Mouse (Mus musculus) forebrain, embryonic 13.5 days (tissue): ENCODE data around the gene Cntnap2. TPM values are rescaled to one million over a fixed set of nuclear protein-coding genes. Genes with fewer than 3 reads are reported as not detected.

Experiments used
- ATAC-seq: fragments of 200-750 bp; cut with Nextera tagmentation; 2 replicates; pipeline ENCODE4 v1.8.0; 2017
- H3K27ac ChIP-seq: fragments of 300-500 bp; sonication (generic); 2 replicates; pipeline ENCODE4 v1.5.1; 2015; ENCODE audit warnings: inconsistent platforms, mild to moderate bottlenecking, moderate library complexity
- H3K27me3 ChIP-seq: fragments of 300-500 bp; sonication (generic); 2 replicates; pipeline ENCODE4 v1.6.1; 2015; ENCODE audit warnings: mild to moderate bottlenecking, inconsistent platforms
- H3K36me3 ChIP-seq: fragments of 300-500 bp; sonication (generic); 2 replicates; pipeline ENCODE4 v1.6.1; 2015; ENCODE audit warnings: mild to moderate bottlenecking, inconsistent platforms; ENCODE audit not compliant: poor library complexity, severe bottlenecking
- H3K4me1 ChIP-seq: fragments of 300-500 bp; sonication (generic); 2 replicates; pipeline ENCODE4 v1.6.1; 2015; ENCODE audit warnings: inconsistent platforms
- H3K4me2 ChIP-seq: fragments of 300-500 bp; sonication (generic); 2 replicates; pipeline ENCODE4 v1.6.1; 2015; ENCODE audit warnings: inconsistent platforms, mild to moderate bottlenecking, moderate library complexity
- H3K4me3 ChIP-seq: fragments of 300-500 bp; sonication (generic); 2 replicates; pipeline ENCODE4 v1.5.1; 2015; ENCODE audit warnings: mild to moderate bottlenecking, inconsistent platforms
- H3K9ac ChIP-seq: fragments of 300-500 bp; sonication (generic); 2 replicates; pipeline ENCODE4 v1.6.1; 2015; ENCODE audit warnings: mild to moderate bottlenecking, inconsistent platforms
- H3K9me3 ChIP-seq: fragments of 300-500 bp; sonication (generic); replicated peaks from 2 replicates; pipeline ENCODE4 v1.6.1; 2016; ENCODE audit warnings: inconsistent platforms
- WGBS: fragments of 180-500 bp; shearing (Covaris S2); methylation state at CpG from one replicate; pipeline ENCODE4 v1.1.7; 2015; 5-methylcytosine and 5-hydroxymethylcytosine counted together
- polyA plus RNA-seq: library from polyadenylated mRNA; unstranded; fragments of >200 nt; fragmentation: Nextera tagmentation; extraction: Ambion mirVana; gene quantifications from 2 replicates; pipeline ENCODE4 v1.2.1, GENCODE M21; 2015

The Cntnap2 gene
- polyA plus RNA-seq, 1 experiment from 2014 or later: 83.7 TPM

GRCm38 (mm10) chr6:45700287-45700686 is 641.1 kb downstream of the Cntnap2 start:
- Histone ChIP-seq H3K4me3 (no peak overlapping the region), H3K27me3 (no peaks in the 10 kb centered on the region), H3K9me3 (no peaks in the 10 kb centered on the region), H3K36me3 (no peaks in the 10 kb centered on the region), H3K27ac (no peak overlapping the region), H3K4me1 (no peaks in the 10 kb centered on the region), H3K9ac (no peak overlapping the region), H3K4me2 (no peak overlapping the region)
- no peak for ATAC-seq

DNA sequence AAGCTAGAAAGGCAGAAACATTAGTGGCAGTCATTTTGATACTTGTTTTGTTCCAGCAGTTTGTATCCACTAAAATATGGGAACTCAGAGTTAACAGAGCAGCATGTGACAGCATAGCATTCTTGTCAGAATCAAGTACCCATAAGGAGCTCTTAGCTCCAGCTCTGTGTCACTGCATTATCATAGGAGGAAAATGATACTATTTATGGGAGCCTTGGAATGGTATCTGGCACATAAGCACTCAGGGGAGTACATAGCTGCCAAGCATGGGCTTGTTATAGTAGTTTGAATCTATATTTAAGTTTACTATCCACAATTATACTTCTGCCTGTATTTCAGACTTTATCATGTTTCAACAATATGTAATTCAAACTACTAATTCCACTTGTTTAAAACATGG is 732.5 kb downstream of the Cntnap2 start:
- Histone ChIP-seq H3K27ac (no peak overlapping the region), H3K36me3 (no peaks in the 10 kb centered on the region), H3K9ac (no peak overlapping the region), H3K9me3 (no peaks in the 10 kb centered on the region), H3K4me1 (no peaks in the 10 kb centered on the region), H3K4me3 (no peak overlapping the region), H3K27me3 (no peaks in the 10 kb centered on the region), H3K4me2 (no peak overlapping the region)
- no peak for ATAC-seq

DNA sequence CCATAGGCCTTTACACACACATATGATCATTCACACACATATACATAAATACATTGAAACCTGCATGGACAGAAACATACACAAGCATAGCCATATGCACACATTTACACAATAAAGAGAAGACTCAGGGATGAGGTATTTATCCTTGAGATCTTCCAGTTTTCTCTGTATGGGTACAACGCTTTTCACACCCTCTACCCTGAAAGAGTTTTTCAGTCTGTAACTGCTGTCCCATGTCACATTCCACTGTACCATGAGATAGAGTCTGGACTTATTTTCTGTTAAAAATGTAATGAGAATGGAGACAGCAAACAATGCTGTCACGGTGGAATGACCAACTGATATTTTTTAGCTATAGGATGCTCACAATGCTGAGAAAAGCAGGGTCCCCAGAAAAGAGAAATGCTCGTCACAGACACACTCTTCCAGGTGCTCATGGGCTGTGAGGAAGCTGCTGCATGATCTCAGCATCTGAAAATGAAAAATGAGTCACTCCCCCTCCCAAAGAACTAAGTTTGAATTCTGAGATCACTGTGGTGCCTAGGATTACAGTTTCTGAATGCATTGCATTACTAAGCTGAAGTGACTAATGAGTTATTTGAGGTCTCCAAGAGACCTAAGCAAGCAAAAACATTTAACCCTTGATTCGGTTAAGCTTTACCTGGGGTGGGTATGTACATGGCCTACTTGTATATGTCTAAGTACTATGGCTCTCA is 782.6 kb downstream of the Cntnap2 start:
- Histone ChIP-seq H3K27ac (no peak overlapping the region), H3K27me3 (no peaks in the 10 kb centered on the region), H3K9me3 (no peaks in the 10 kb centered on the region), H3K4me1 (no peaks in the 10 kb centered on the region), H3K36me3 (no peaks in the 10 kb centered on the region), H3K9ac (no peak overlapping the region), H3K4me2 (no peak overlapping the region), H3K4me3 (no peak overlapping the region)
- no peak for ATAC-seq
- WGBS: 86% methylated on average over 4 of the region's 4 CpGs

DNA sequence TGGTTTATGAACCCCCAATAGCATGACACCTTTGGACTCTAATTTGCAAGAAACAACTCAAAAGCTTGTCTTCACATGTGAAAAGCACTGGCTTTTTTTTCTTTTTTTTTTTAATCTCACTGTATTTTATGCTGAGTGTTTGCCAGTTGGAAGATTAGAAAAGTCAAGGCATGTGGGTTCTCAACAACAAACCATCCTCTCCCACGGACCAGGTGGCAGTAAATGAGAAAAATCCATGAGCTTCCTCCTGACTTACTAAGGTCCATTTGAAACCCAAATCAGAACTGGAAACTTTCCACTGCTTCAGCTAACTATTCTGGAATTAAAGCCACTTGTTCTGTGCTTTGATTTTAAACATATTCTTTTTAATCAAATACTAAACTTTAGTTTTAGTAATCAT is 784.6 kb downstream of the Cntnap2 start:
- 83% methylated on average over 1 of the region's 1 CpGs for WGBS
- H3K9me3 ChIP-seq: no peaks in the 10 kb centered on the region
- H3K27me3 ChIP-seq: no peaks in the 10 kb centered on the region
- no peak overlapping the region for H3K9ac ChIP-seq
- H3K27ac ChIP-seq: no peak overlapping the region
- no peak for ATAC-seq
- H3K4me3 ChIP-seq: no peak overlapping the region
- no peak overlapping the region for H3K4me2 ChIP-seq
- H3K4me1 ChIP-seq: no peaks in the 10 kb centered on the region
- no peaks in the 10 kb centered on the region for H3K36me3 ChIP-seq

GRCm38 (mm10) chr6:45871409-45871992 is 812.3 kb downstream of the Cntnap2 start:
- ATAC-seq: peak; percentile 66
- 14% methylated on average over 3 of the region's 3 CpGs for WGBS

DNA sequence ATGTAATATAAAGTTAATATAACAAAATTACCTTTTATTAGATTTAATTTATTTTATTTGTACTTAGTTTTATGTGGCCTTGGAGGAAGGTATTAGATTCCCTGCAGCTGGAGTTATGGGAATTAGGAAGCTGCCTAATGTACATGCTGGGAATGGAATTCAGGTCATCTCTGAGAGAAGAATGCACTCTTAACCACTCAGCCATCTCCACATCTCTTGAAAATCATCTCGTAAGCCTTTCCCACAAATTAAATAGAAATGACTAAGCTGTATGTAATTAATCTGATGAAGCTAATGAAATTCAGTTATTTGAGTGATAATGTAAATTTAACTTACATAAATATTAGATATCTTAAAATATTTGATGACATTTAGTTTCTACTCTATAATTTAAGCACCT is 826.3 kb downstream of the Cntnap2 start:
- no peak overlapping the region for H3K4me3 ChIP-seq
- no peaks in the 10 kb centered on the region for H3K4me1 ChIP-seq
- H3K27ac ChIP-seq: no peak overlapping the region
- ATAC-seq: no peak
- no peaks in the 10 kb centered on the region for H3K9me3 ChIP-seq
- no peak overlapping the region for H3K9ac ChIP-seq
- no peaks in the 10 kb centered on the region for H3K27me3 ChIP-seq
- 69% methylated on average over 1 of the region's 1 CpGs for WGBS
- no peaks in the 10 kb centered on the region for H3K36me3 ChIP-seq
- no peak overlapping the region for H3K4me2 ChIP-seq

More at GRCm38 (mm10) chr6:45871409-45871992, 812.3 kb downstream of the Cntnap2 start:
- Histone ChIP-seq H3K4me3 (no peak overlapping the region), H3K27me3 (peaks cover 6% of the 10 kb centered on the region; the same call in 1 of the 2 replicates), H3K9ac (no peak overlapping the region), H3K4me1 (peaks cover 3% of the 10 kb centered on the region; the same call in 1 of the 2 replicates), H3K36me3 (no peaks in the 10 kb centered on the region), H3K27ac (no peak overlapping the region), H3K4me2 (no peak overlapping the region), H3K9me3 (no peaks in the 10 kb centered on the region)

DNA sequence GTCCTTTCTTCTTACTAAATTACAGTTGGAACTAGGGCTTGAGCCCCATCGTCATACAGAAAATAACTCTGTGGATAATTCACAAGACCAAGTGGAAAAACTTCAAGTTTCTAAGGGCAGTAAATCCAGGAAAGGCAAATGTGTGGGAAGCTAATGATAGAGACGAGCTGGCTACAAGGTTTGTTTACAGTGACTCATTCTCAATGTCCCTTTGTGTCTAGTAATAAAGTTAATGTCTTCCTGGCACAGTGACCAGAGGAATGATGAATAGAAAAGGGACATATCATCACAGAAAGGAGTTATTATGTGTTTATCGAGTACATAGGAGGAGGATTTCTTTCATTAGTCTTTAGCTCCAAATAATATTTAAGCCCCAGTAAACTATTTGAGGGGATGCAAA is 828.7 kb downstream of the Cntnap2 start:
- Histone ChIP-seq H3K9ac (no peak overlapping the region), H3K4me2 (no peak overlapping the region), H3K27me3 (no peaks in the 10 kb centered on the region), H3K27ac (no peak overlapping the region), H3K36me3 (no peaks in the 10 kb centered on the region), H3K4me1 (no peaks in the 10 kb centered on the region), H3K4me3 (no peak overlapping the region), H3K9me3 (no peaks in the 10 kb centered on the region)
- WGBS: 76% methylated on average over 3 of the region's 3 CpGs
- no peak for ATAC-seq

DNA sequence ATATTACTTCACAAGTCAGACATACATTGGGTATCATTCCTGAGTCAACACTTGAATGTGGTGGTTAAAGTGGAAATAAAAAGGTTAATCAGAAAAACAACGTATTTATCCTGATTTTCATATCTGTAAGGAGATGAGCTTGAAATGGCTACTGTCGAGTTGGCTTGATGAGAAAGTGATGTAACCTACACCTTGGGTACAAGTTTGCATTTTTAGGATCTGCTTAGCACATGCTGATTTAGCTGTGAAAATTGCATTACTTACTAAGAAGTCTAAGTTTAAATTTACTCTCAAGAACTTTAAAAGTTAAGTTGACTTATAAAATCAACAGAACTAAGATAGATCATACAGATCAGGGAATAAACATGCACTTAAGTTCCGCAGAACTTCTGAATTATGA is 879.1 kb downstream of the Cntnap2 start:
- no peaks in the 10 kb centered on the region for H3K9me3 ChIP-seq
- no peak overlapping the region for H3K4me2 ChIP-seq
- no peak overlapping the region for H3K27ac ChIP-seq
- ATAC-seq: no peak
- H3K27me3 ChIP-seq: no peaks in the 10 kb centered on the region
- H3K9ac ChIP-seq: no peak overlapping the region
- H3K4me3 ChIP-seq: no peak overlapping the region
- H3K4me1 ChIP-seq: no peaks in the 10 kb centered on the region
- WGBS: 86% methylated on average over 3 of the region's 3 CpGs
- H3K36me3 ChIP-seq: no peaks in the 10 kb centered on the region

GRCm38 (mm10) chr6:45938775-45939174 is 879.6 kb downstream of the Cntnap2 start:
- Histone ChIP-seq H3K4me3 (no peak overlapping the region), H3K27ac (no peak overlapping the region), H3K4me2 (no peak overlapping the region), H3K4me1 (no peaks in the 10 kb centered on the region), H3K9me3 (no peaks in the 10 kb centered on the region), H3K36me3 (no peaks in the 10 kb centered on the region), H3K27me3 (no peaks in the 10 kb centered on the region), H3K9ac (no peak overlapping the region)
- ATAC-seq: 0 out of 2 replicates have a peak, but pooled peaks have one; percentile 8
- WGBS: 8% methylated on average over 1 of the region's 1 CpGs

DNA sequence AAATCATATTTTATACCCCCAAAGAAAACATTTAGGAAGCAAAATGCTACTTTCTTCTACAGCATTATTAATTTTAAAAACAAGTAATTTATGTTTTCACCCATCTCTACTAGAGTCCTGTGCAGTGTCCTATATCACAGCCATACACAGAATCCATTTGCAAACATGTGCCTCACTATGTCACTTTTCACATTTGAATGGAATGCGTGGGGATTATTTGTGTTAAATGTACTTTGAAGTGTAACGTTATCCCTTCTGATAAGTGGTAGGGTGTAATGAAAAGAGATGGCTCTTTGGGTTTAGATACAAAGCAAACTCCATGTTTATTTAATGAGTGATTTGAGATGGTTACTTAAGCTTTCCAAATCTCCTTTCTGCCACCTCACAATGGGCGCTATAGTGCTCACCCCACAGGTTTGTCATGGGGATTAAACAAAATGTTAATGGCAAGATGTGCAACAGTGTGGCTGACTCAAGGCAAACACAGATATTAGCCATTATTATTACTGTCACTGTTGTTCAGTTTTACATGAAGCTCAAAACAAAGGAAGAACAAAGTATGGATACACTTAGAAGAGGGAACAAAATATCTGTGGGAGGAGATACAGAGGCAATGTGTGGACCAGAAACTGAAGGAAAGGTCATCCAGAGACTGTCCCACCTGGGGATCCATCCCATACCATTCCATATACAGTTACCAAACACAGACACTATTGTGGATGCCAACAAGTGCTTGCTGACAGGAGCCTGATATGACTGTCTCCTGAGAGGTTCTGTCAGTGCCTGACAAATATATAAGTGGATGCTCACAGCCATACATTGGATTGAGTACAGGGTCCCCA is 886.2 kb downstream of the Cntnap2 start:
- 54% methylated on average over 3 of the region's 3 CpGs for WGBS
- H3K4me2 ChIP-seq: no peak overlapping the region
- no peaks in the 10 kb centered on the region for H3K27me3 ChIP-seq
- H3K4me1 ChIP-seq: no peaks in the 10 kb centered on the region
- H3K9me3 ChIP-seq: no peaks in the 10 kb centered on the region
- H3K9ac ChIP-seq: no peak overlapping the region
- no peaks in the 10 kb centered on the region for H3K36me3 ChIP-seq
- H3K4me3 ChIP-seq: no peak overlapping the region
- ATAC-seq: no peak
- H3K27ac ChIP-seq: no peak overlapping the region

GRCm38 (mm10) chr6:45954773-45955172 is 895.6 kb downstream of the Cntnap2 start:
- H3K9ac ChIP-seq: no peak overlapping the region
- H3K9me3 ChIP-seq: no peaks in the 10 kb centered on the region
- H3K4me3 ChIP-seq: no peak overlapping the region
- no peaks in the 10 kb centered on the region for H3K27me3 ChIP-seq
- no peak for ATAC-seq
- H3K36me3 ChIP-seq: no peaks in the 10 kb centered on the region
- no peak overlapping the region for H3K4me2 ChIP-seq
- no peaks in the 10 kb centered on the region for H3K4me1 ChIP-seq
- H3K27ac ChIP-seq: no peak overlapping the region

- WGBS: 79% methylated on average over 1 of the region's 1 CpGs
- H3K4me3 ChIP-seq: no peak overlapping the region
- H3K27me3 ChIP-seq: no peaks in the 10 kb centered on the region
- H3K9me3 ChIP-seq: no peaks in the 10 kb centered on the region
- H3K36me3 ChIP-seq: no peaks in the 10 kb centered on the region
- no peak overlapping the region for H3K27ac ChIP-seq
- H3K9ac ChIP-seq: no peak overlapping the region
- no peak overlapping the region for H3K4me2 ChIP-seq
- ATAC-seq: peak; percentile 68; the same call in 1 of the 2 replicates
- no peaks in the 10 kb centered on the region for H3K4me1 ChIP-seq
These were observed 905.3 kb downstream of the Cntnap2 start for GRCm38 (mm10) chr6:45964494-45964893.
